Mouse (Mus musculus) liver, embryonic 14.5 days (tissue): Measurements from ENCODE around the gene Mark1. TPM values are rescaled to one million over a fixed set of nuclear protein-coding genes. Genes with fewer than 3 reads are reported as not detected.
A peak's percentile ranks its signal among the peaks of the same experiment; 100 is the strongest.

Experiments used
- ATAC-seq: fragments of 200-750 bp; cut with Nextera tagmentation; 2 replicates; pipeline ENCODE4 v1.8.0; 2017; ENCODE audit warnings: moderate number of reproducible peaks, mild to moderate bottlenecking, moderate library complexity; ENCODE audit not compliant: insufficient read depth
- DNase-seq, 3 experiments: peaks; one replicate each; pipeline ENCODE4 v3.0.0-alpha.2; 2012 to 2013; ENCODE audit warnings: low read depth in 3 of 3, low spot score in 3 of 3
- H3K27ac ChIP-seq: fragments of 300-500 bp; sonication (generic); 2 replicates; pipeline ENCODE4 v1.5.1; 2014; ENCODE audit warnings: moderate library complexity, mild to moderate bottlenecking, control low read depth, inconsistent platforms
- H3K27me3 ChIP-seq: fragments of 300-500 bp; sonication (generic); 2 replicates; pipeline ENCODE4 v1.6.1; 2014; ENCODE audit warnings: mild to moderate bottlenecking, low read length, moderate library complexity; ENCODE audit not compliant: control insufficient read depth, insufficient read depth
- H3K36me3 ChIP-seq: fragments of 300-500 bp; sonication (generic); replicated peaks from 2 replicates; pipeline ENCODE4 v1.6.1; 2014; ENCODE audit warnings: low read depth; ENCODE audit not compliant: control insufficient read depth, insufficient read depth
- H3K4me1 ChIP-seq, 2 experiments: fragments of 200-500 bp in 1 of 2; fragments of 300-500 bp in 1 of 2; sonication (generic) in 1 of 2; replicated peaks; 2 replicates each; pipeline ENCODE4 v1.6.1; 2012 to 2014; ENCODE audit warnings: antibody characterized with exemption in 1 of 2, inconsistent platforms in 1 of 2, low read length in 1 of 2; ENCODE audit not compliant: control insufficient read depth in 2 of 2, insufficient read depth in 2 of 2
- H3K4me2 ChIP-seq: fragments of 300-500 bp; sonication (generic); 2 replicates; pipeline ENCODE4 v1.6.1; 2014; ENCODE audit warnings: low read depth, mild to moderate bottlenecking, control low read depth, moderate library complexity
- H3K4me3 ChIP-seq, 2 experiments: fragments of 200-500 bp in 1 of 2; fragments of 300-500 bp in 1 of 2; sonication (generic) in 1 of 2; 2 replicates each; pipeline ENCODE4 v1.5.1; 2012 to 2014; ENCODE audit warnings: low read depth in 2 of 2, low read length in 2 of 2, mild to moderate bottlenecking in 2 of 2, control low read depth in 1 of 2, inconsistent platforms in 1 of 2, moderate library complexity in 1 of 2; ENCODE audit not compliant: insufficient read depth in 1 of 2
- H3K9ac ChIP-seq: fragments of 300-500 bp; sonication (generic); replicated peaks from 2 replicates; pipeline ENCODE4 v1.6.1; 2014; ENCODE audit warnings: mild to moderate bottlenecking, control low read depth, moderate library complexity
- H3K9me3 ChIP-seq: fragments of 300-500 bp; sonication (generic); 2 replicates; pipeline ENCODE4 v1.6.1; 2016; ENCODE audit warnings: low read length, mixed read lengths; ENCODE audit not compliant: control insufficient read depth
- CTCF ChIP-seq: IDR thresholded peaks from 2 replicates; pipeline ENCODE4 v1.5.1; 2016; ENCODE audit warnings: antibody characterized with exemption, low read depth, control low read depth
- EP300 ChIP-seq: IDR thresholded peaks from 2 replicates; pipeline ENCODE4 v1.6.1; 2016; ENCODE audit warnings: antibody characterized with exemption, low read depth
- WGBS: fragments of 180-500 bp; shearing (Covaris S2); extraction: QIAGEN DNeasy Blood & Tissue Kit; methylation state at CpG from one replicate; pipeline ENCODE4 v1.1.7; 2014; ENCODE audit not compliant: insufficient replicate concordance; 5-methylcytosine and 5-hydroxymethylcytosine counted together
- polyA plus RNA-seq, 2 experiments: library from polyadenylated mRNA; depleted of rRNA in 1 of 2; stranded (reverse) in 1 of 2; unstranded in 1 of 2; fragments of >200 nt; fragmentation: Nextera tagmentation in 1 of 2; extraction: Ambion mirVana in 1 of 2; gene quantifications; 2 replicates each; pipeline versions ENCODE4 v1.2.1 to v1.2.3; 2012 to 2014

Gene Mark1
- polyA plus RNA-seq, 2 experiments, result 0.09 to 0.67 TPM

GRCm38 (mm10) chr1:184873910-184874309 lies 125.5 kb downstream of the Mark1 start:
- H3K4me3 ChIP-seq, result no peak overlapping the region
- H3K27ac ChIP-seq, result no peak overlapping the region
- peaks cover 0 to 17% of the 10 kb centered on the region in 2 experiments; a peak in 2 of 4 replicates for H3K4me1 ChIP-seq
- no peaks in the 10 kb centered on the region for H3K9me3 ChIP-seq
- H3K9ac ChIP-seq, result no peak overlapping the region
- no peaks in the 10 kb centered on the region for H3K27me3 ChIP-seq
- H3K4me2 ChIP-seq, result no peak overlapping the region
- ATAC-seq (no peak), DNase-seq (no peak)
- TF ChIP-seq CTCF (no peak), EP300 (no peak)
- no peaks in the 10 kb centered on the region for H3K36me3 ChIP-seq
- WGBS, result 65% methylated on average over 11 of the region's 11 CpGs

GRCm38 (mm10) chr1:184872069-184872819 lies 127.1 kb downstream of the Mark1 start:
- H3K9ac ChIP-seq, result no peak overlapping the region
- H3K36me3 ChIP-seq, result no peaks in the 10 kb centered on the region
- TF ChIP-seq EP300, result no peak
- no peak for TF ChIP-seq CTCF
- ATAC-seq, result peak; percentile 44
- peaks cover 0 to 19% of the 10 kb centered on the region in 2 experiments; a peak in 2 of 4 replicates for H3K4me1 ChIP-seq
- H3K9me3 ChIP-seq, result no peaks in the 10 kb centered on the region
- WGBS, result 54% methylated on average over 7 of the region's 7 CpGs
- peak overlapping the region; percentile 23 for H3K27ac ChIP-seq
- peak in 2 of 3 experiments; percentile 29 to 32 for DNase-seq
- no peaks in the 10 kb centered on the region for H3K27me3 ChIP-seq
- no peak overlapping the region for H3K4me2 ChIP-seq
- no peak overlapping the region for H3K4me3 ChIP-seq

GRCm38 (mm10) chr1:184871506-184871905 lies 127.9 kb downstream of the Mark1 start:
- TF ChIP-seq CTCF, result no peak
- no peak for TF ChIP-seq EP300
- ATAC-seq (no peak), DNase-seq (no peak)
- Histone ChIP-seq H3K36me3 (no peaks in the 10 kb centered on the region), H3K4me3 (no peak overlapping the region), H3K27ac (peak overlapping the region; percentile 23), H3K9me3 (no peaks in the 10 kb centered on the region), H3K9ac (no peak overlapping the region), H3K4me2 (no peak overlapping the region), H3K4me1 (peaks cover 0 to 19% of the 10 kb centered on the region in 2 experiments; a peak in 2 of 4 replicates), H3K27me3 (no peaks in the 10 kb centered on the region)
- WGBS, result 81% methylated on average over 1 of the region's 1 CpGs

GRCm38 (mm10) chr1:184870646-184871385 lies 128.6 kb downstream of the Mark1 start:
- no peak for TF ChIP-seq EP300
- TF ChIP-seq CTCF, result no peak
- no peak for ATAC-seq

GRCm38 (mm10) chr1:184869939-184870565 lies 129.3 kb downstream of the Mark1 start:
- Histone ChIP-seq H3K27me3 (no peaks in the 10 kb centered on the region), H3K4me3 (no peak overlapping the region), H3K4me1 (peaks cover 0 to 19% of the 10 kb centered on the region in 2 experiments; a peak in 2 of 4 replicates), H3K27ac (no peak overlapping the region), H3K9me3 (no peaks in the 10 kb centered on the region), H3K9ac (no peak overlapping the region), H3K4me2 (no peak overlapping the region), H3K36me3 (no peaks in the 10 kb centered on the region)
- no peak for DNase-seq
- WGBS, result 48% methylated on average over 4 of the region's 4 CpGs
- TF ChIP-seq CTCF (no peak), EP300 (no peak)
- no peak for ATAC-seq

More at GRCm38 (mm10) chr1:184870646-184871385, 128.6 kb downstream of the Mark1 start:
- Histone ChIP-seq H3K4me1 (peaks cover 0 to 19% of the 10 kb centered on the region in 2 experiments; a peak in 2 of 4 replicates), H3K4me3 (no peak overlapping the region), H3K27me3 (no peaks in the 10 kb centered on the region), H3K9ac (no peak overlapping the region), H3K9me3 (no peaks in the 10 kb centered on the region), H3K27ac (no peak overlapping the region), H3K4me2 (no peak overlapping the region), H3K36me3 (no peaks in the 10 kb centered on the region)
- DNase-seq, result no peak
- 63% methylated on average over 11 of the region's 11 CpGs for WGBS
